Mouse (Mus musculus) forebrain, embryonic 15.5 days (tissue): Measurements from ENCODE around the gene Ppp1r15a. TPM values are rescaled to one million over a fixed set of nuclear protein-coding genes. Genes with fewer than 3 reads are reported as not detected.

Experiments used
- polyA plus RNA-seq: library from polyadenylated mRNA; unstranded; fragments of >200 nt; fragmentation: Nextera tagmentation; extraction: Ambion mirVana; gene quantifications from 2 replicates; pipeline ENCODE4 v1.2.1, GENCODE M21; 2015

Gene Ppp1r15a
- polyA plus RNA-seq, 1 experiment from 2014 or later = 15.4 TPM

Other genes starting within 250 kb of the Ppp1r15a start
- gene Slc6a21, start 248.8 kb downstream of the Ppp1r15a start, polyA plus RNA-seq = not detected in 2 replicates
- 9.3 and 11.0 TPM in 2 replicates for gene Trpm4, start 192.5 kb downstream of the Ppp1r15a start, polyA plus RNA-seq
- gene Hrc, start 191.0 kb downstream of the Ppp1r15a start, polyA plus RNA-seq = 0.10 and 0.23 TPM in 2 replicates
- gene Ppfia3, start 159.2 kb downstream of the Ppp1r15a start, polyA plus RNA-seq = 18.3 and 20.1 TPM in 2 replicates
- gene Lin7b, start 155.7 kb downstream of the Ppp1r15a start, polyA plus RNA-seq = 9.1 and 10.5 TPM in 2 replicates
- gene Snrnp70, start 130.5 kb downstream of the Ppp1r15a start, polyA plus RNA-seq = 220 and 231 TPM in 2 replicates
- not detected in 2 replicates for gene Kcna7, start 120.6 kb downstream of the Ppp1r15a start, polyA plus RNA-seq
- gene Ntf5, start 112.6 kb downstream of the Ppp1r15a start, polyA plus RNA-seq = not detected in 2 replicates
- 0.68 and 1.4 TPM in 2 replicates for gene Lhb, start 105.4 kb downstream of the Ppp1r15a start, polyA plus RNA-seq
- gene Gys1, start 91.4 kb downstream of the Ppp1r15a start, polyA plus RNA-seq = 19.4 and 19.6 TPM in 2 replicates
- 142 and 144 TPM in 2 replicates for gene Ruvbl2, start 88.2 kb downstream of the Ppp1r15a start, polyA plus RNA-seq
- 6,132 and 6,335 TPM in 2 replicates for gene Ftl1, start 66.4 kb downstream of the Ppp1r15a start, polyA plus RNA-seq
- 288 and 289 TPM in 2 replicates for gene Bax, start 59.4 kb downstream of the Ppp1r15a start, polyA plus RNA-seq
- gene Tulp2, start 44.4 kb downstream of the Ppp1r15a start, polyA plus RNA-seq = 0.14 and 0.18 TPM in 2 replicates
- not detected in 2 replicates for gene Gm45808, start 39.5 kb downstream of the Ppp1r15a start, polyA plus RNA-seq
- 2.3 and 2.6 TPM in 2 replicates for gene Dhdh, start 37.5 kb downstream of the Ppp1r15a start, polyA plus RNA-seq
- gene Nucb1, start 15.9 kb downstream of the Ppp1r15a start, polyA plus RNA-seq = 95.0 and 95.7 TPM in 2 replicates
- 0.72 and 0.92 TPM in 2 replicates for gene Plekha4, start 62 bp upstream of the Ppp1r15a start, polyA plus RNA-seq
- gene Hsd17b14, start 28.6 kb upstream of the Ppp1r15a start, polyA plus RNA-seq = not detected in 2 replicates
- gene Bcat2, start 43.9 kb upstream of the Ppp1r15a start, polyA plus RNA-seq = 21.6 and 23.3 TPM in 2 replicates
- not detected in 2 replicates for gene Fgf21, start 89.2 kb upstream of the Ppp1r15a start, polyA plus RNA-seq
- not detected in 2 replicates for gene Fut1, start 91.0 kb upstream of the Ppp1r15a start, polyA plus RNA-seq
- 0.17 TPM in 1 of 2 replicates, not detected in the other for gene Izumo1, start 95.5 kb upstream of the Ppp1r15a start, polyA plus RNA-seq
- gene Rasip1, start 101.2 kb upstream of the Ppp1r15a start, polyA plus RNA-seq = 15.5 and 16.6 TPM in 2 replicates
- gene Mamstr, start 113.7 kb upstream of the Ppp1r15a start, polyA plus RNA-seq = 2.5 and 2.7 TPM in 2 replicates
- gene Fut2, start 140.1 kb upstream of the Ppp1r15a start, polyA plus RNA-seq = 0.31 TPM in 1 of 2 replicates, not detected in the other
- 0.29 and 0.45 TPM in 2 replicates for gene Ntn5, start 157.8 kb upstream of the Ppp1r15a start, polyA plus RNA-seq
- 0.14 TPM in 1 of 2 replicates, not detected in the other for gene Sec1, start 168.1 kb upstream of the Ppp1r15a start, polyA plus RNA-seq
- 39.0 and 39.8 TPM in 2 replicates for gene Car11, start 173.6 kb upstream of the Ppp1r15a start, polyA plus RNA-seq
- 3.6 and 4.1 TPM in 2 replicates for gene Dbp, start 178.8 kb upstream of the Ppp1r15a start, polyA plus RNA-seq
- gene Rpl18, start 189.2 kb upstream of the Ppp1r15a start, polyA plus RNA-seq = 633 and 683 TPM in 2 replicates
- gene Sphk2, start 191.7 kb upstream of the Ppp1r15a start, polyA plus RNA-seq = 29.0 and 30.2 TPM in 2 replicates
- gene Fam83e, start 194.9 kb upstream of the Ppp1r15a start, polyA plus RNA-seq = 0.37 and 1.0 TPM in 2 replicates
- gene Spaca4, start 199.5 kb upstream of the Ppp1r15a start, polyA plus RNA-seq = not detected in 2 replicates